Mouse (Mus musculus): ENCODE measurements at regions not wholly inside any gene's neighbourhood (a gene's known extent, or its start where the extent isn't known, plus 50 kb on each side); places are given as distances from the start of the nearest gene placed in this dataset.
"Not testable (repeated sequence)": the region's sequence is repeated elsewhere in the genome, so short reads cannot be mapped to it uniquely, and the experiment has no call there.

DNA sequence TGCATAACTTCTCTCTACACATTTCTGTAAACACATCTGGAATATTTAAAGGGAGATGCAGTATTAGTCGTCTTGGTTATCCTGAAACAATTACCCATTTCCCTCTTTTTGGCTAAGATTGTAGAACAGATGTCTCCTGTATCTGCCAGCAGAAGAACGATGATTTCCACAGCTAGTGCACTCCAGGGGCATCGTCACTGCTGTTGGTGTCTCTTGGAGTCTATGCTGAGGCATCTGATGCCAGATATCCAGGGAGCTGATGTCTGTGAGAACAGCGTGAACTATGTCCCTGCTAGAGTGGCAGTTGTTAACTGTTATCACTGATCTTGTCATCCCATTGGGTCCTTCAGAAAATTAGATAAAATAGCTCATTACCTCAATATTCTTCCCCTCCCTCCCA, 536.2 kb downstream of the Trhde start:
- Histone ChIP-seq H3K4me1 (replicated peaks; ENCODE audit: control insufficient read depth, insufficient read depth, low read length) (no peaks in the 10 kb centered on the region; the same call in 1 of the 2 replicates), H3K9ac (replicated peaks; ENCODE audit: low read depth, low read length) (no peak overlapping the region), H3K4me3 (replicated peaks; ENCODE audit: low read length) (no peak overlapping the region), H3K27ac (ENCODE audit: low read length) (no peak overlapping the region), H3K27me3 (replicated peaks; ENCODE audit: control insufficient read depth, insufficient read depth, low read length) (no peaks in the 10 kb centered on the region), H3K4me2 (ENCODE audit: low read length) (no peak overlapping the region), H3K9me3 (ENCODE audit: control insufficient read depth, low read length) (no peaks in the 10 kb centered on the region), H3K36me3 (ENCODE audit: control insufficient read depth, insufficient read depth) (no peaks in the 10 kb centered on the region)
- 59% methylated on average over 4 of the region's 4 CpGs for WGBS
- peak; percentile 85 for ATAC-seq

DNA sequence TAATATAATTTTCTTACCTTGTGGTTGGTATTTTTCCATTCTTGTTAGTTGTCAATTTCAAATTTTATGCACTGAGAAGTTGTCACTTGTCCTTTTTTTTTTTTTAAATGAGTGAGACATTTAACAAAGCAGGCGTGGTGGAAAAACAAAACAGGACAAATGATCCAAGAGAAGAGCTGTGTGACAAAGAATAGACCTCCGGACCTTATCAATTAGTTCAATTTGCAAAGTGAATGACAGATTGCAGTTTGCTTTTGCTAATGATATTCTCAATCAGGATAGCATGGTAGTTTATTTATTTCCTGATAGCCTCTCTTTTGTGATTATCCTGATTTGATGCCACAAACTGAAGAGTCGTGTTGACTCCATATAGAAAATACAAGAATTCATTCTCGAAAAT, 560.5 kb downstream of the Trhde start:
- WGBS: 75% methylated on average over 4 of the region's 4 CpGs

DNA sequence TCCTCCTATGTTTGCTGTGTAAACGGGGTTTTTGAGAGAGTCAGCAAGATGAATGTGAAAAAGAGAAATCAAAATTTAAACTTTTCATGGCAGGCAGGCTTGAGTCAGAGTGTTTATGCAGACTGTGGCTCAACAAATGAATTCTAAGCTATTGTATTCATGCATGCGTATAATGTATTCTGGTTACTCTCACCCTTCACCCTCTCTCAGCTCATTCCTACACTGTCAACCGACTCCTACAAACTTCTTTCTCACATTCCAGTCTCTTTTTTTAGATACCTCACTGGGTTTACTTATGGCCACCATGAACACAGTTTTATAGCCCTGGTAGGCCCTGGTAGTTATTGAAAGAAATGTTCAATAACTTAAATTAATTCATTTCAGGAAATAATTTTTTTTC, 574.5 kb downstream of the Trhde start:
- H3K4me1 ChIP-seq (replicated peaks; ENCODE audit: control insufficient read depth, insufficient read depth, low read length): no peaks in the 10 kb centered on the region
- no peaks in the 10 kb centered on the region for H3K9me3 ChIP-seq (ENCODE audit: control insufficient read depth, low read length)
- H3K36me3 ChIP-seq (ENCODE audit: control insufficient read depth, insufficient read depth): no peaks in the 10 kb centered on the region
- no peaks in the 10 kb centered on the region for H3K27me3 ChIP-seq (replicated peaks; ENCODE audit: control insufficient read depth, insufficient read depth, low read length)
- H3K4me2 ChIP-seq (ENCODE audit: low read length): no peak overlapping the region
- H3K9ac ChIP-seq (replicated peaks; ENCODE audit: low read depth, low read length): no peak overlapping the region
- H3K27ac ChIP-seq (ENCODE audit: low read length): no peak overlapping the region
- no peak overlapping the region for H3K4me3 ChIP-seq (replicated peaks; ENCODE audit: low read length)
- no peak for ATAC-seq
- 71% methylated on average over 3 of the region's 3 CpGs for WGBS

More for the DNA sequence above, 560.5 kb downstream of the Trhde start:
- H3K36me3 ChIP-seq (ENCODE audit: control insufficient read depth, insufficient read depth): no peaks in the 10 kb centered on the region
- H3K4me3 ChIP-seq (replicated peaks; ENCODE audit: low read length): no peak overlapping the region
- no peak overlapping the region for H3K4me2 ChIP-seq (ENCODE audit: low read length)
- no peaks in the 10 kb centered on the region for H3K27me3 ChIP-seq (replicated peaks; ENCODE audit: control insufficient read depth, insufficient read depth, low read length)
- H3K9ac ChIP-seq (replicated peaks; ENCODE audit: low read depth, low read length): no peak overlapping the region
- no peaks in the 10 kb centered on the region for H3K4me1 ChIP-seq (replicated peaks; ENCODE audit: control insufficient read depth, insufficient read depth, low read length)
- no peak overlapping the region for H3K27ac ChIP-seq (ENCODE audit: low read length)
- H3K9me3 ChIP-seq (ENCODE audit: control insufficient read depth, low read length): no peaks in the 10 kb centered on the region
- ATAC-seq: no peak

DNA sequence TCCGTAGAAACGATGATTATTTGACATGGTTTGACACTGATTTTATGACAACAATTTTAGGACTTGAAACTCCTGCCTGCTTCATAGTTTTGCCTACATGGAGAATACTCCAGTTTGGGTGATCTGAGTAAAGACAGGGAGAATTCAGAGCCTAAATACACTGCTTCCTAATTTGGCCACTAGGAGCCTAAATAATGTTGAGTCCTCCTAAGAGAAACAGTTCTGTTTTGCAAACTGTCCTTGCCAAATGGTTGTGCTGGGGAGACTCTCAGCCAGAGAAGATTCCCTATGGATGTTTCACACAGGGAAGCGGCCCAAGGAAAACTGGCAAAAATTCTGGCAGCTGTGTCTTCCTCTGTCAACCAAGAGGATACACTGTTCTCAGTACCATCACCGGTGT, 600.5 kb downstream of the Trhde start:
- Histone ChIP-seq H3K27ac (ENCODE audit: low read length) (no peak overlapping the region), H3K9me3 (ENCODE audit: control insufficient read depth, low read length) (no peaks in the 10 kb centered on the region), H3K4me1 (replicated peaks; ENCODE audit: control insufficient read depth, insufficient read depth, low read length) (no peaks in the 10 kb centered on the region), H3K36me3 (ENCODE audit: control insufficient read depth, insufficient read depth) (no peaks in the 10 kb centered on the region), H3K9ac (replicated peaks; ENCODE audit: low read depth, low read length) (no peak overlapping the region), H3K4me3 (replicated peaks; ENCODE audit: low read length) (no peak overlapping the region), H3K4me2 (ENCODE audit: low read length) (no peak overlapping the region), H3K27me3 (replicated peaks; ENCODE audit: control insufficient read depth, insufficient read depth, low read length) (no peaks in the 10 kb centered on the region)
- ATAC-seq: no peak
- WGBS: 93% methylated on average over 4 of the region's 4 CpGs

DNA sequence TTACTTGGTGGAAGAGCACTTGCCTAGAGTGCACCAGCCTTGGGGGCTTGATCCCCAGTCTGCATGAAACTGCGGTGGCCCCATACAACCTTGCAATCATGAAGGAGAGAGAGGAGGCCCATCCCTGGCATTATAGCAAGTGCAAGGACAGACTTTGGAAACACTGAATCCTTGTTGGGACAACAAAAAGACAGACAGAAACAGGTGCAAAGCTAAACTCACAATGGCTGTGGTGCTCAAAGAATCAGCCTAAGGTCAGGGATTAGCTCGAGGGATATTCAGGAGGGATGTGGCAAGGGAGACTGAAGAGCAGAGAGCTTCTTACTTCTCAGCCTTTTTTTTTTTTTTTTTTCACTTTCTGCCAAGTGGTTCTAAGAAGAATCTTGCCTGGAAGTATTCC, 601.2 kb downstream of the Trhde start:
- Histone ChIP-seq H3K27ac (ENCODE audit: low read length) (no peak overlapping the region), H3K27me3 (replicated peaks; ENCODE audit: control insufficient read depth, insufficient read depth, low read length) (no peaks in the 10 kb centered on the region), H3K9ac (replicated peaks; ENCODE audit: low read depth, low read length) (no peak overlapping the region), H3K4me1 (replicated peaks; ENCODE audit: control insufficient read depth, insufficient read depth, low read length) (no peaks in the 10 kb centered on the region), H3K9me3 (ENCODE audit: control insufficient read depth, low read length) (no peaks in the 10 kb centered on the region), H3K4me3 (replicated peaks; ENCODE audit: low read length) (no peak overlapping the region), H3K36me3 (ENCODE audit: control insufficient read depth, insufficient read depth) (no peaks in the 10 kb centered on the region), H3K4me2 (ENCODE audit: low read length) (no peak overlapping the region)
- no peak for ATAC-seq
- 59% methylated on average over 2 of the region's 2 CpGs for WGBS

DNA sequence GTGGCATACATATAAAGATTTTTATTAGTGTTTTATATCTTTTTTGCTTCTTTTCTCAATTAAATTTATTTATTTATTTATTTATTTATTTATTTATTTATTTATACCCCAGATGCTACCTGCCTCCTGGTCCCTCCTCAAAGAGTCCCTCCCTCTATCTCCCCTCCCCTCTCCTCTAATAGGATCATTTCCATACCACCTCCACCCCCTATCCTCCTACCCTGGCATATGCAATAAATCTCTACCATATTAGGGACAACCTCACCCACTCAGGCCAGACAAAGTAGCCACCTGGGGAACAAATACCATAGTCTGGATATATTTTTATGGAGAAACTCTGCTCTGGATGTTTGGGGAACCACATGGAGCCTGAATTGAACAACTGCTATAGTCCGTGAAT, 615.8 kb downstream of the Trhde start:
- no peak overlapping the region for H3K9ac ChIP-seq (replicated peaks; ENCODE audit: low read depth, low read length)
- no peak for ATAC-seq
- no peak overlapping the region for H3K4me3 ChIP-seq (replicated peaks; ENCODE audit: low read length)
- no peaks in the 10 kb centered on the region for H3K9me3 ChIP-seq (ENCODE audit: control insufficient read depth, low read length)
- no peaks in the 10 kb centered on the region for H3K27me3 ChIP-seq (replicated peaks; ENCODE audit: control insufficient read depth, insufficient read depth, low read length)
- no peak overlapping the region for H3K4me2 ChIP-seq (ENCODE audit: low read length)
- H3K4me1 ChIP-seq (replicated peaks; ENCODE audit: control insufficient read depth, insufficient read depth, low read length): no peaks in the 10 kb centered on the region
- no peak overlapping the region for H3K27ac ChIP-seq (ENCODE audit: low read length)
- no peaks in the 10 kb centered on the region for H3K36me3 ChIP-seq (ENCODE audit: control insufficient read depth, insufficient read depth)
- whole genome bisulfite sequencing: 100% methylated on average over 1 of the region's 1 CpGs

DNA sequence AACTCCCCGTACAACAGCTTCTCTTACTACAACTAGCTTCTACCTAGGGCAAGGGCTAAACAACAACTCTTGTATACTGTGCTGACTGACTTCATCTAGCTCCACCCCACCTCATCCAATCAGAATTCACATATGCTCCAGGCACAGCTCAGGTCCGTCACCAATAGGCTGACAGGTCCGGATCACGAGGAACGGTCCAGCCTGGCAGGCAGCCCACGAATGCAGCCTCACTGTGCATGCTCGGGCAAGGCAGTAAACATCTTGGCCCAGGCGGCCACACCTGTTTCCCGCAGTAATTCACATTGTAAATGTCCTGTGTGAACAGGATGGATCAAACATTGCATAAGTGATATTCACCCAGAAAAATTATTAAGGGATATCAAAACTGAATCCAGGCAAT, 658.8 kb downstream of the Trhde start:
- H3K36me3 ChIP-seq (ENCODE audit: control insufficient read depth, insufficient read depth); H3K27me3 ChIP-seq (replicated peaks; ENCODE audit: control insufficient read depth, insufficient read depth, low read length); H3K9ac ChIP-seq (replicated peaks; ENCODE audit: low read depth, low read length); ATAC-seq; H3K4me3 ChIP-seq (replicated peaks; ENCODE audit: low read length); H3K4me2 ChIP-seq (ENCODE audit: low read length); H3K4me1 ChIP-seq (replicated peaks; ENCODE audit: control insufficient read depth, insufficient read depth, low read length); H3K9me3 ChIP-seq (ENCODE audit: control insufficient read depth, low read length); H3K27ac ChIP-seq (ENCODE audit: low read length): not testable (repeated sequence)
- WGBS: 87% methylated on average over 9 of the region's 9 CpGs

DNA sequence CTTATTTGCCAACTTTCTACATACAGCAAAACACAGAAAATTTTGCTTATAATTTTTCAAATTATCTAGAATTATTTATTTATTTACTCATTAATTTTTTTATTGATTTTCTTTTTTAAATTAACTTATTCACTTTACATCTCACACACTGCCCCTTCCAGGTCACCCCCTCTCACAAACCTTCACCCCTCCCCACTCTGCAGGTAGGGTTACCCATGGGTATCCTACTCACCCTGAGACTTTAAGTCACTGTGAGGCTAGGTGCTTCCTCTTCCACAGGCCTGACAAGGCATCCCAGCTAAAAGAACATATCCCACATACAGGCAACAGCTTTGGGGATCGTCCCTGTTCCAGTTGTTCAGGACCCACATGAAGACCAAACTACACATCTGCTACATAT, 664.2 kb downstream of the Trhde start:
- ATAC-seq: no peak
- no peak overlapping the region for H3K4me2 ChIP-seq (ENCODE audit: low read length)
- no peaks in the 10 kb centered on the region for H3K27me3 ChIP-seq (replicated peaks; ENCODE audit: control insufficient read depth, insufficient read depth, low read length)
- no peak overlapping the region for H3K9ac ChIP-seq (replicated peaks; ENCODE audit: low read depth, low read length)
- H3K4me3 ChIP-seq (replicated peaks; ENCODE audit: low read length): no peak overlapping the region
- H3K4me1 ChIP-seq (replicated peaks; ENCODE audit: control insufficient read depth, insufficient read depth, low read length): no peaks in the 10 kb centered on the region
- no peaks in the 10 kb centered on the region for H3K9me3 ChIP-seq (ENCODE audit: control insufficient read depth, low read length)
- WGBS: 91% methylated on average over 1 of the region's 1 CpGs
- no peak overlapping the region for H3K27ac ChIP-seq (ENCODE audit: low read length)
- H3K36me3 ChIP-seq (ENCODE audit: control insufficient read depth, insufficient read depth): no peaks in the 10 kb centered on the region

DNA sequence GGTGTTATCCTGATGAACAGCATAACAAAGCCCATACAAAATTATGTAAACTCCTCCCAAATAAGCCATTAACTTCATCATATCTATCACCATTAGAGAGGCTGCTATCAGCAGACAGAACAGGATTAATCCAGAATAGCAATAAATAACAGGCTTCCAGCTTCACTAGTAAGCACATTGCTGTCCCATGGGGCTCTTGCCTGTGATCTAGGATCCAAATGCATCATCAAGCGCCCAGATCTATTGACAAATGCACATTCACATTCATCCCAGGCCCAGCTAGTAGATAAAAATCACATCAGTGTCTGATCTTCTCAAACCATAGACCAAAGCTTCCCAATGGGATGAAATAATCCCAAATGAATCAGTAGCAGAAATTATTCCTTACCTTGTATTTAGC, 665.0 kb downstream of the Trhde start:
- 69% methylated on average over 1 of the region's 1 CpGs for WGBS
- no peak for ATAC-seq
- H3K36me3 ChIP-seq (ENCODE audit: control insufficient read depth, insufficient read depth): no peaks in the 10 kb centered on the region

More for the DNA sequence above, 665.0 kb downstream of the Trhde start:
- H3K4me1 ChIP-seq (replicated peaks; ENCODE audit: control insufficient read depth, insufficient read depth, low read length): no peaks in the 10 kb centered on the region
- H3K9ac ChIP-seq (replicated peaks; ENCODE audit: low read depth, low read length): no peak overlapping the region
- no peak overlapping the region for H3K4me2 ChIP-seq (ENCODE audit: low read length)
- no peaks in the 10 kb centered on the region for H3K27me3 ChIP-seq (replicated peaks; ENCODE audit: control insufficient read depth, insufficient read depth, low read length)
- no peak overlapping the region for H3K27ac ChIP-seq (ENCODE audit: low read length)
- no peak overlapping the region for H3K4me3 ChIP-seq (replicated peaks; ENCODE audit: low read length)
- H3K9me3 ChIP-seq (ENCODE audit: control insufficient read depth, low read length): no peaks in the 10 kb centered on the region
